Mouse (Mus musculus): ENCODE results near the gene Arhgdig. TPM values are rescaled to one million over a fixed set of nuclear protein-coding genes. Genes with fewer than 3 reads are reported as not detected.
"Not testable (repeated sequence)": the region's sequence is repeated elsewhere in the genome, so short reads cannot be mapped to it uniquely, and the experiment has no call there.

Gene Arhgdig
- polyA plus RNA-seq, 1 experiment from 2014 or later: 6.6 TPM

DNA sequence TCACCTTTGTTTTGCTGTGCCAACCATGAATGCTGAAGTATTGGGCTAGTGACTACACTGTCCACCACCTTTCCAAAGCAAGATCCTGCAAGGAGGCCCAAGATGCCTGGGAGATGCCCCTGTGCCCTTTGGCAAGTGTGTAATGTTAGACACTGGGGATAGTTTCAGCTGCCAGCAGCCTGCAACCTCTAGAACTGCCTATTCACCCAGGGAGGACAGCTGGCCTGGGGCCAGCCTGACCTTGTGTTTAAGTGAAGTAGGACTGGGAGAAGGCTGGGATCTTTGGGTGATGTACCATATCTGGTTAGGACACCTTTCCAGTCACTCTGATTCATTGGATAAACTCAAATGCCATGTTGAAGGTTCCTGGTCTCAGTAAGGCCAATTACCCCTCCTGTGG, 5.6 kb downstream of the Arhgdig start:
- Histone ChIP-seq H3K4me1 (peaks cover 50% of the 10 kb centered on the region), H3K27ac (no peak overlapping the region), H3K36me3 (replicated peaks) (peaks cover 12% of the 10 kb centered on the region), H3K27me3 (ENCODE audit: poor library complexity, severe bottlenecking) (peaks cover 80% of the 10 kb centered on the region), H3K9me3 (no peaks in the 10 kb centered on the region), H3K4me3 (no peak overlapping the region)
- DNase-seq (ENCODE audit: extremely low spot score, low spot score): no peak

DNA sequence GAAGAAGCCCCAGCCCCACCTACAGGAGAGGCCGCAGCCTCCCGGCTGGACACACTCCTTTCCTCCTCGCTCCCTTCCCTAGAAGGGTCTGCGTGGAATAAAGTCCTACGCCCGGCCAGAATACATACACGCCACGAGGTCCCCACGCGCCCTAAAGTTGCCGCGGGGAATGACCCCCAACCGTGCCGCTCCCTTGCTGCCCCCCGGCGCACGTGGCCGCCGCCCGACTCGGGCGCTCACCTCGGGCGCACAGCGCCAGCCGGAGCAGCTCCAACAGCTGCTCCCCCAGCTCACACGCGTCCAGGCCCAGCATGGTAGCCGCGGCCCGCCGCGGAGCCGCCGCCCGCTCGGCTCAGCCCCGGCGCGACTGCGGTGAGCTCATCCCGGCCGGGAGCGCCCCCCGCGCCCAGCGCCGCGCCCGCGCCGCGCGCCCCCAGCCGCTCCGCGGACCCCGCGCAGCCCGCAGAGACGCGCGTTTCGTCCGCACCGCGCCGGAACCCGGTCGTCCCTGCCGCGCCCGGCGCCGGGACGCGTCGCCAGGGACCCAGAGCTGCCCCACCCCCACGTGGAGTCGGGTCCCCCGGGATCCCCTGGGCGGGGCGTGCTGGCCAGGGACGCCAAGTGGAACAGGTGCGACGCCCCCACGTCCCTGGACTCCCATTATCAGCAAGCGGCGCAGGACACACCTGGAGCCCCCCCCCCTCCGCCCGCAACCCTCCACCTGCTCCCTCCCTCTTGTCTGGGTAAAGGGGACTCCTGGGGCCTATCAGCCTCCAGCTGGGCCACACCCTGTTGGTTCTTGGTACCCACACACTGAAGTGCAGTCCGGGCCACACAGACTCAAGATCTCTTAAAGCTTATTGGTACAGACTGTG, 6.5 kb downstream of the Arhgdig start:
- WGBS: under 1% methylated on average over 92 of the region's 92 CpGs
- peaks cover 76% of the 10 kb centered on the region for H3K27me3 ChIP-seq (ENCODE audit: poor library complexity, severe bottlenecking)

DNA sequence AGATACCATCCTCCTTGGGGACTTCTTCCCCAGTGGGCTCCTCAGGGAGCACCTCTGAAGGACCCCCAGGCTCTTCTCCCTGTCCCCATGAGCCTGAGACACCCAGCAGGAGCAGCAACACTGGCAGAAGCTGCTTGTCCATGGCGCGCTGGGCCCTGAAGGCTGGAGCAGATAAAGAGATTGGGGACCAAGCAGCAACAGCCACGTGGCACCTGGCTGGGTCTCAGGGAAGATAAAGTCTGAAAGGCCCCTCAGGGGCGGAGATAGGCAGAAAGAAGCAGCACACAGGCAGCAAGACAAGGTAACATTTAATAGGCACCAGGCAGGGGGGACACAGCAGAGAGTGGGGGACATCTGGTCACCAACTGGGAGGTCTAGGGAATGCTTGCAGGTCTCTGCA, 8.7 kb downstream of the Arhgdig start, which contains the start of gene Pdia2:
Gene Pdia2, minus strand, starts transcription at position 196 of the 400 bp plus-strand sequence.
- DNase-seq (ENCODE audit: extremely low spot score, low spot score): no peak
- peaks cover 36% of the 10 kb centered on the region for H3K4me1 ChIP-seq
- H3K27me3 ChIP-seq (ENCODE audit: poor library complexity, severe bottlenecking): peaks cover 54% of the 10 kb centered on the region
- H3K36me3 ChIP-seq (replicated peaks): peaks cover 43% of the 10 kb centered on the region
- H3K4me3 ChIP-seq: no peak within 1 kb of the TSS
- no peaks in the 10 kb centered on the region for H3K9me3 ChIP-seq
- WGBS: 84% methylated on average over 4 of the region's 4 CpGs
- H3K27ac ChIP-seq: no peak within 1 kb of the TSS

More for the DNA sequence above, 6.5 kb downstream of the Arhgdig start:
- peak overlapping the region; percentile 68 for H3K4me3 ChIP-seq
- H3K9me3 ChIP-seq: no peaks in the 10 kb centered on the region
- peak overlapping the region; percentile 79 for H3K27ac ChIP-seq
- peaks cover 50% of the 10 kb centered on the region for H3K4me1 ChIP-seq
- DNase-seq (ENCODE audit: extremely low spot score, low spot score): peak; percentile 35
- peaks cover 21% of the 10 kb centered on the region for H3K36me3 ChIP-seq (replicated peaks)

DNA sequence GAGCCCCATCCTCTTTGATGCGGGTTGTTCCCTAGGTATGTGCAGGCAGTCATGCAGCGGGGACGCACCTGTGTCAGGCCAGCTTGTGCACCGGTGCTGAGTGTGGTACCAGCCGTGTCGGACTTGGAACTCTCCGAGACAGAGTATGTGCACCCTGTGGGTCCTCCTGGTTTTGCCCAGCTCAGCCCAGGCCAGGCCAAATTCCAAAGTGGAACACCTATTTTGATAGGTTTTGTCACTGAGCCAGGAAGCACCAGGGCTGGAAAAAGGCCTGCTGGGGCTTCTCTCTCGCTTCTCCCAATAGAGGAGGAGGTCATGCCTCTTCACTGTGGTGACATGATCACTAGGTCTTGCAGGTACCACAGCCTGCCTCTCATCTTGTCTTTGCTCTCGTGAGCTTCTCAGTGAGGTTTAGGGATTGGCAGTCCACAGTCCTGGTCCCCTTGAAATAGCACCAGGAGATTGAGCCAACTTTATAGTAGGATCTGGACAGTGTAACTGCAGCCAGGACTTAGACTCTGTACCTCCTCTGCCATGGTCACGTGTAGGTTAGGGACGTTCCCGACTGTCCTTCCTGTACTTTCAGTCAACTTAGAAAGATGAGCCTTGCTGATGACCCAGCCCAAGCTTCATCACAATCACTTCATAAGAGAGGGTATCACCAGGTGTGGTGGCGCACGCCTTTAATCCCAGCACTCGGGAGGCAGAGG, 14.9 kb downstream of the Arhgdig start:
- peaks cover 100% of the 10 kb centered on the region for H3K36me3 ChIP-seq (replicated peaks)
- H3K9me3 ChIP-seq: no peaks in the 10 kb centered on the region
- no peak overlapping the region for H3K27ac ChIP-seq
- 95% methylated on average over 15 of the region's 15 CpGs for WGBS
- no peaks in the 10 kb centered on the region for H3K4me1 ChIP-seq
- no peak for DNase-seq (ENCODE audit: extremely low spot score, low spot score)
- H3K27me3 ChIP-seq (ENCODE audit: poor library complexity, severe bottlenecking): no peaks in the 10 kb centered on the region
- H3K4me3 ChIP-seq: no peak overlapping the region

DNA sequence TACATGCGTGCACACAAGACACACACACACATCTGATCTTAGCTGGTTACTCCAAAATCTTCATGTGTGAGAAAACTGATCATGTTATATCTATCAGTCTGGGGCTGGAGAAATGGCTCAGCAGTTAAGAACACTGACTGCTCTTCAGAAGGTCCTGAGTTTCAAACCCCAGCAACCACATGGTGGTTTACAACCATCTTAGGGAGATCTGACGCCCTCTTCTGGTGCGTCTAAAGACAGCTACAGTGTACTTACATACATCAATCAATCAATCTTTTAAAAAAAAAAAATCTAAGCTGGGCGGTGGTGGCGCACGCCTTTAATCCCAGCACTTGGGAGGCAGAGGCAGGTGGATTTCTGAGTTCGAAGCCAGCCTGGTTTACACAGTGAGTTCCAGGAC, 16.1 kb downstream of the Arhgdig start:
- DNase-seq (ENCODE audit: extremely low spot score, low spot score); H3K27ac ChIP-seq; H3K27me3 ChIP-seq (ENCODE audit: poor library complexity, severe bottlenecking); H3K4me1 ChIP-seq; H3K9me3 ChIP-seq; H3K4me3 ChIP-seq: not testable (repeated sequence)
- 93% methylated on average over 7 of the region's 7 CpGs for WGBS
- H3K36me3 ChIP-seq (replicated peaks): peaks cover 100% of the 10 kb centered on the region

DNA sequence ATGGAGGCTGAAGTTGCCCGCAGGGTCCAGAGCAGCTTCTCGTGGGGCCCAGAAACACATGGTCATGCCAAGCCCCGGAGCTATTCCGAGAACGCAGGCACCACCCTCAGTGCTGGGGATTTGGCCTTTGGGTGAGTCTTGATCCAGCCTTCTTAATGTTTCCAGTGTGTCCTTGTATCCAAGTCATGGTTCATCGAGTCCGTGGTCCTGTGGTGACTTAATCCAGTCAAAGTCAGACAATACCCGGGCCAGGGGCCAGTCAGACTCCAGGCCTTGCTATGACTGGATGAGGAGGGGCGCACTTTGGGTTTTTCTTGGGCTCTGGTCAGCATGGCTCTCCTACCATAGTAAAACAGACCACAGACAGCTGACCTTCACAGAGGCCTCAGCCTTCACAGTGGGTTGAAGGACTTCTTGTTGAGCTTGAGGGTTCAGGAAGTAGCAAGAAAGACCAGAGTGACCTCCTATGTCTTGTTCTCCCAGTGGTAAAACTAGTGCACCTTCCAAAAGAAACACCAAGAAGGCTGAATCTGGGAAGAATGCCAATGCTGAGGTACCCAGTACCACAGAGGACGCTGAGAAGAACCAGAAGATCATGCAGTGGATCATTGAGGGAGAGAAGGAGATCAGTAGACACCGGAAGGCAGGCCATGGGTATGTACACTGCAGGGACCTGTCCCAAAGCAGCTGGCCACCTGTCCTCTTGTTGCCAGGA, 19.3 kb downstream of the Arhgdig start:
- Histone ChIP-seq H3K36me3 (replicated peaks) (peaks cover 100% of the 10 kb centered on the region), H3K9me3 (no peaks in the 10 kb centered on the region)
- DNase-seq (ENCODE audit: extremely low spot score, low spot score): no peak

DNA sequence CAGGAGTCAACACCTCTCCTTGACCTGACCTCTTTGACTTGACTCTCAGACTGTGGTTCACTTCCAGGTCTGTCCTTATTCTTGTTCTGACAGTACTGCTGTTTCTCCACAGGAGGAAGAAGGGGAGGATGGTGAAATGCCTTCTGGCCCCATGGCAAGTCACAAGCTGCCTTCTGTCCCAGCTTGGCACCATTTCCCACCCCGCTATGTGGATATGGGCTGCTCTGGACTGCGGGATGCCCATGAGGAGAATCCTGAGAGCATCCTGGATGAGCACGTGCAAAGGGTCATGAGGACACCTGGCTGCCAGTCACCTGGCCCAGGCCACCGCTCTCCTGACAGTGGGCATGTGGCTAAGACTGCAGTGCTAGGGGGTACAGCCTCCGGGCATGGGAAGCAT, 20.0 kb downstream of the Arhgdig start:
- no peak for DNase-seq (ENCODE audit: extremely low spot score, low spot score)
- no peaks in the 10 kb centered on the region for H3K27me3 ChIP-seq (ENCODE audit: poor library complexity, severe bottlenecking)
- H3K9me3 ChIP-seq: no peaks in the 10 kb centered on the region
- WGBS: 95% methylated on average over 5 of the region's 5 CpGs
- no peak overlapping the region for H3K4me3 ChIP-seq
- no peaks in the 10 kb centered on the region for H3K4me1 ChIP-seq
- H3K27ac ChIP-seq: no peak overlapping the region
- H3K36me3 ChIP-seq (replicated peaks): peaks cover 100% of the 10 kb centered on the region

More for the DNA sequence above, 19.3 kb downstream of the Arhgdig start:
- no peak overlapping the region for H3K4me3 ChIP-seq
- H3K27ac ChIP-seq: no peak overlapping the region
- H3K27me3 ChIP-seq (ENCODE audit: poor library complexity, severe bottlenecking): no peaks in the 10 kb centered on the region
- 96% methylated on average over 11 of the region's 11 CpGs for WGBS
- H3K4me1 ChIP-seq: no peaks in the 10 kb centered on the region

DNA sequence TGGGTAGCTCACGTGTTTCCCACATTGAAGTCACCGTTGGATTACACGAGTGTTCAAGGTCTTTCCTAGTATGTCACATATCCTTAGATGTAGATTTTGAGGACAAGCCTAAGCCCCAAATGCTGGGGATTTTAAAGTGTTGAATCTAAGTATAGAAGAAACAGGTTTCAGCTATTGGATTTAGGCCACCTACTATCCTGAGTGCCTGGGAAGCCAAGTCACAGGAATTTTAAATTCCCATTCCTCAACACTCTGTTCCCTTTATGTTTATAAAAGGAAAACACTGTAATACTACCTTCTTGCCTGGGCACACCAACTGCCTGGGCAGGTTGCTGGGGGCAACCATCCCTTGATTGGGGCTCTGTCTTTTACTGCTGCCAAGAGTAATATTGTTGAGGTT, 26.4 kb downstream of the Arhgdig start:
- H3K4me1 ChIP-seq: no peaks in the 10 kb centered on the region
- no peaks in the 10 kb centered on the region for H3K27me3 ChIP-seq (ENCODE audit: poor library complexity, severe bottlenecking)
- peaks cover 86% of the 10 kb centered on the region for H3K36me3 ChIP-seq (replicated peaks)
- no peak overlapping the region for H3K27ac ChIP-seq
- no peaks in the 10 kb centered on the region for H3K9me3 ChIP-seq
- H3K4me3 ChIP-seq: no peak overlapping the region
- no peak for DNase-seq (ENCODE audit: extremely low spot score, low spot score)
- WGBS: 89% methylated on average over 3 of the region's 3 CpGs

DNA sequence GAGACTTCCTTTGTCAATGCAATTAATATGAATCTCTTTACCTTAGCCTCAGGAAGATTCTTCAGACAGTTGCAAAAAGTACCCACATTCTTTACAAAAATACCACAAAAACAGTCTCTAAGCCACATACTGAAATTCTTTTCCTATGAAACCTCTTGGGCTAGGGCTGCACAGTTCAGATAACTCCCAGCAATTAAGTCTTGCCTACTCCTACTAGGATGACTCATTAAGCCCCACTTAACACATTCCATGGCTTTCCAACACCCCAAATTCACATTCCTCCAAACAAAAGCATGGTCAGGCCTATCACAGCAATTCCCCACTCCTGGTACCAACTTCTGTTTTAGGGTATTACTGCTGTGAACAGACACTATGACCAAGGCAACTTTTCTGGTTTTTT, 29.0 kb downstream of the Arhgdig start:
- Histone ChIP-seq H3K4me3 (no peak overlapping the region), H3K9me3 (no peaks in the 10 kb centered on the region), H3K27ac (no peak overlapping the region), H3K27me3 (ENCODE audit: poor library complexity, severe bottlenecking) (no peaks in the 10 kb centered on the region), H3K4me1 (no peaks in the 10 kb centered on the region), H3K36me3 (replicated peaks) (peaks cover 84% of the 10 kb centered on the region)
- DNase-seq (ENCODE audit: extremely low spot score, low spot score): no peak

DNA sequence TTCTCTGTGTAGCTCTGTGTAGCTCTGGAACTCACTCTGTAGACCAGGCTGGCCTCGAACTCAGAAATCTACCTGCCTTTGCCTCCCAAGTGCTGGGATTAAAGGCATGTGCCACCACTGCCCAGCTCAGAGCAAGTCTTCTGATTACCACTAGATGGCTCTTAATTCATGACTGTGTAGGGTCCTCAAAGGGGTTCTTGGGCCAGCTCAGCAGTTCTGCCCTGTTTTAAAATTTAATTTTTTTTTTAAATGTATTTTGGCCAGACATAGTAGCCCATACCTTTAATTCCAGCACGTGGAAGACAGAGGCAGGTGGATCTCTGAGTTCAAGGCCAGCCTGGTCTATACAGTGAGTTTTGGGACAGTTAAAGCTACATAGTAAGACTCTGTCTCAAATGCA, 32.3 kb downstream of the Arhgdig start:
- peaks cover 62% of the 10 kb centered on the region for H3K36me3 ChIP-seq (replicated peaks)

DNA sequence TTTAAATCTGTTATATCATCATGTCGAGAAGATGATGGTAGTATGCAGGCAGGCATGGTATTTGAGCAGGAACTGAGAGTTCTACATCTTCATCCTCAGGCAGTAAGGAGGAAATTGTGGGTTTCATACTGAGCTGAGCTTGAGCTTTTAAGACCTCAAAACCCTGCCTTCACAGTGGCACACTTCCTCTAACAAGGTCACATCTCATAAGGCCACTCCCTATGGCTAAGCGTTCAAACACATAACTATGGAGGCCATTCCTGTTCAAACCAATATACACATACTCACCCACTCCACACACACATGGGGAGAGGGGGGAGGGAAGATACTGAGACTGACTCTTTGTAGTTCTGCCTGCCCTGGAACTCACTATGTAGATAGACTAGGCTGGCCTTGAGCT, 39.5 kb downstream of the Arhgdig start:
- Histone ChIP-seq H3K27me3 (ENCODE audit: poor library complexity, severe bottlenecking) (no peaks in the 10 kb centered on the region), H3K4me1 (no peaks in the 10 kb centered on the region), H3K9me3 (no peaks in the 10 kb centered on the region), H3K4me3 (no peak overlapping the region), H3K27ac (no peak overlapping the region), H3K36me3 (replicated peaks) (peaks cover 50% of the 10 kb centered on the region)
- WGBS: 94% methylated on average over 2 of the region's 2 CpGs
- no peak for DNase-seq (ENCODE audit: extremely low spot score, low spot score)

More for the DNA sequence above, 32.3 kb downstream of the Arhgdig start:
- DNase-seq (ENCODE audit: extremely low spot score, low spot score); H3K4me1 ChIP-seq; H3K27ac ChIP-seq; H3K27me3 ChIP-seq (ENCODE audit: poor library complexity, severe bottlenecking); H3K9me3 ChIP-seq; H3K4me3 ChIP-seq: not testable (repeated sequence)
- 85% methylated on average over 2 of the region's 2 CpGs for WGBS

DNA sequence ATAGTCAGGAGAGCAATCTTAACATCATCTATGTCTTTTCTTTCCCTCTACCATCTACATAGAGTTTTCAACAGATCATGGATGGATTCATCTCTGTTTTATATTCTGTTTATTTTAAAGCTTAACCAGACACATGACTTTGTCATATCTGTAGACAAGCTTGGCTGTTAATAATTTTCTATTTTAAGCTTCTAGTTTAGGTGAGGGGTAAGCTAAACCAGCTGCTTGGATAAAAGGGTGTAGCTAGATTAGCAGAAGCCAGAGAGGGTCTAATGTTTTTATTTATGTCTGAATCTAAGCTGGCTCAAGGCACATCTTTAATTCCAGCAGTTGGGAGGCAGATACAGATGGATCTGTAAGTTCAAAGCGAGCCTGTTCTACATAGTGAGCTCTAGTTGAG, 44.9 kb downstream of the Arhgdig start:
- WGBS: 91% methylated on average over 1 of the region's 1 CpGs
- Histone ChIP-seq H3K27ac (no peak overlapping the region), H3K9me3 (no peaks in the 10 kb centered on the region), H3K4me3 (no peak overlapping the region), H3K4me1 (no peaks in the 10 kb centered on the region), H3K36me3 (replicated peaks) (peaks cover 40% of the 10 kb centered on the region), H3K27me3 (ENCODE audit: poor library complexity, severe bottlenecking) (no peaks in the 10 kb centered on the region)
- DNase-seq (ENCODE audit: extremely low spot score, low spot score): no peak
